Comparison of ENCODE assay signal across 1 mouse cellular context in the genomic region with DNA sequence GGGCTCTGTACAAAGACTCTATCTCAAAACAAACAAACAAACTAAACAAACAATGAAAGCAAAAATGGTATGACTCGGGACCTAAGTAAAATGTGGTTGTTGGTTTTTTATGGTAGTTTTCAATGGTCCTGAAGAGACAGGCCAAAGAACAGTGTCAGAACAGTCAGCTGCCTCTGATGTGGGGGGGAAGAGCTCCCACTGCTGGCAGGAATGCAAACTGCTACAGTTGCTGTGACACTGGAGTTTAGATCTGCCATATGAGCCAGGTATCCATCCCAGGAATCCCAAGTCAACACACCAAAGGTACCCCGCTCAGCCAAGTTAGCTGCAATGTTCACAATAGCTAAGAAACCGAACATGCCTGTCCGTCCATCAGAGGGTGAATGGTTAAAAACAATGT.
TF ChIP-seq lines count a peak whose summit lies in the region.

No protein-coding gene starts in this region.

TF ChIP-seq in CH12.LX, 34 proteins besides CTCF, POLR2A, EP300 and RAD21:
- TF ChIP-seq ZNF384 (IDR thresholded peaks at IDR 0.05; ENCODE audit: low read depth, low read length), result peak; percentile 75
- no peak for TF ChIP-seq ZC3H11A (IDR thresholded peaks at IDR 0.05; ENCODE audit: low read depth, low read length)
- peak; percentile 46 for TF ChIP-seq SMC3 (IDR thresholded peaks at IDR 0.05; ENCODE audit: low read depth, low read length)
